Mouse (Mus musculus) forebrain, embryonic 11.5 days (tissue): Measurements from ENCODE around the gene 1600014C23Rik. TPM values are rescaled to one million over a fixed set of nuclear protein-coding genes. Genes with fewer than 3 reads are reported as not detected.

Experiments
- ATAC-seq: fragments of 200-750 bp; cut with Nextera tagmentation; replicated peaks from 2 replicates; pipeline ENCODE4 v1.8.0; 2017; ENCODE audit warnings: moderate TSS enrichment; ENCODE audit not compliant: low FRiP score
- DNase-seq: peaks from one replicate; pipeline ENCODE4 v3.0.0-alpha.2; 2017; ENCODE audit warnings: low spot score
- H3K27ac ChIP-seq: fragments of 300-500 bp; sonication (generic); 2 replicates; pipeline ENCODE4 v1.5.1; 2014; ENCODE audit warnings: low read depth, low read length
- H3K27me3 ChIP-seq: fragments of 300-500 bp; sonication (generic); 2 replicates; pipeline ENCODE4 v1.6.1; 2014; ENCODE audit warnings: mild to moderate bottlenecking, low read length, mixed read lengths; ENCODE audit not compliant: control insufficient read depth, insufficient read depth
- H3K36me3 ChIP-seq: fragments of 300-500 bp; sonication (generic); 2 replicates; pipeline ENCODE4 v1.6.1; 2014; ENCODE audit warnings: mild to moderate bottlenecking, low read length, moderate library complexity, mixed read lengths; ENCODE audit not compliant: control insufficient read depth, insufficient read depth
- H3K4me1 ChIP-seq: fragments of 300-500 bp; sonication (generic); replicated peaks from 2 replicates; pipeline ENCODE4 v1.6.1; 2014; ENCODE audit warnings: low read length, mixed read lengths; ENCODE audit not compliant: control insufficient read depth, insufficient read depth
- H3K4me2 ChIP-seq: fragments of 300-500 bp; sonication (generic); 2 replicates; pipeline ENCODE4 v1.6.1; 2014; ENCODE audit warnings: low read depth, mild to moderate bottlenecking, low read length, moderate library complexity, mixed read lengths; ENCODE audit not compliant: severe bottlenecking
- H3K4me3 ChIP-seq: fragments of 300-500 bp; sonication (generic); 2 replicates; pipeline ENCODE4 v1.5.1; 2014; ENCODE audit warnings: low read depth, low read length
- H3K9ac ChIP-seq: fragments of 300-500 bp; sonication (generic); 2 replicates; pipeline ENCODE4 v1.6.1; 2014; ENCODE audit warnings: low read length
- H3K9me3 ChIP-seq: fragments of 300-500 bp; sonication (generic); 2 replicates; pipeline ENCODE4 v1.6.1; 2016; ENCODE audit warnings: low read length, mixed read lengths; ENCODE audit not compliant: control insufficient read depth
- WGBS: fragments of 180-500 bp; shearing (Covaris S2); extraction: QIAGEN DNeasy Blood & Tissue Kit; methylation state at CpG from one replicate; pipeline ENCODE4 v1.1.7; 2014; 5-methylcytosine and 5-hydroxymethylcytosine counted together
- polyA plus RNA-seq: library from polyadenylated mRNA; unstranded; fragments of >200 nt; fragmentation: Nextera tagmentation; extraction: Ambion mirVana; gene quantifications from 2 replicates; pipeline ENCODE4 v1.2.1, GENCODE M21; 2014

Gene 1600014C23Rik
- polyA plus RNA-seq, 1 experiment from 2014 or later: 0.55 TPM

GRCm38 (mm10) chr17:45698368-45698767 is 35.3 kb downstream of the 1600014C23Rik start:
- H3K4me2 ChIP-seq: no peak overlapping the region
- 94% methylated on average over 6 of the region's 6 CpGs for WGBS

GRCm38 (mm10) chr17:45696981-45697380 is 36.7 kb downstream of the 1600014C23Rik start:
- Histone ChIP-seq H3K4me2 (no peak overlapping the region), H3K36me3 (no peaks in the 10 kb centered on the region), H3K4me1 (no peaks in the 10 kb centered on the region), H3K9me3 (no peaks in the 10 kb centered on the region), H3K27ac (no peak overlapping the region), H3K9ac (no peak overlapping the region), H3K27me3 (no peaks in the 10 kb centered on the region), H3K4me3 (no peak overlapping the region)
- DNase-seq (no peak), ATAC-seq (no peak)
- 93% methylated on average over 9 of the region's 9 CpGs for WGBS

More at GRCm38 (mm10) chr17:45698368-45698767, 35.3 kb downstream of the 1600014C23Rik start:
- ATAC-seq (no peak), DNase-seq (no peak)
- no peak overlapping the region for H3K27ac ChIP-seq
- no peaks in the 10 kb centered on the region for H3K4me1 ChIP-seq
- H3K9ac ChIP-seq: no peak overlapping the region
- H3K27me3 ChIP-seq: no peaks in the 10 kb centered on the region
- no peak overlapping the region for H3K4me3 ChIP-seq
- no peaks in the 10 kb centered on the region for H3K36me3 ChIP-seq
- H3K9me3 ChIP-seq: no peaks in the 10 kb centered on the region

GRCm38 (mm10) chr17:45695227-45696120 is 38.2 kb downstream of the 1600014C23Rik start:
- 80% methylated on average over 23 of the region's 23 CpGs for WGBS
- H3K4me3 ChIP-seq: no peak overlapping the region
- no peak overlapping the region for H3K4me2 ChIP-seq
- DNase-seq (no peak), ATAC-seq (no peak)
- H3K36me3 ChIP-seq: no peaks in the 10 kb centered on the region
- H3K27ac ChIP-seq: no peak overlapping the region
- H3K9ac ChIP-seq: no peak overlapping the region
- no peaks in the 10 kb centered on the region for H3K4me1 ChIP-seq
- no peaks in the 10 kb centered on the region for H3K9me3 ChIP-seq
- no peaks in the 10 kb centered on the region for H3K27me3 ChIP-seq

GRCm38 (mm10) chr17:45693812-45694565 is 39.7 kb downstream of the 1600014C23Rik start:
- ATAC-seq (no peak), DNase-seq (no peak)
- Histone ChIP-seq H3K27ac (no peak overlapping the region), H3K36me3 (no peaks in the 10 kb centered on the region), H3K4me2 (no peak overlapping the region), H3K27me3 (no peaks in the 10 kb centered on the region), H3K4me1 (no peaks in the 10 kb centered on the region), H3K9ac (no peak overlapping the region), H3K4me3 (no peak overlapping the region), H3K9me3 (no peaks in the 10 kb centered on the region)
- 87% methylated on average over 18 of the region's 18 CpGs for WGBS

GRCm38 (mm10) chr17:45692159-45692558 is 41.5 kb downstream of the 1600014C23Rik start:
- no peak overlapping the region for H3K9ac ChIP-seq
- no peaks in the 10 kb centered on the region for H3K27me3 ChIP-seq
- ATAC-seq (no peak), DNase-seq (no peak)
- no peak overlapping the region for H3K4me2 ChIP-seq
- no peak overlapping the region for H3K4me3 ChIP-seq
- 80% methylated on average over 5 of the region's 5 CpGs for WGBS
- no peaks in the 10 kb centered on the region for H3K36me3 ChIP-seq
- no peaks in the 10 kb centered on the region; the same call in 1 of the 2 replicates for H3K4me1 ChIP-seq
- H3K9me3 ChIP-seq: no peaks in the 10 kb centered on the region
- no peak overlapping the region for H3K27ac ChIP-seq

GRCm38 (mm10) chr17:45690044-45690443 is 43.6 kb downstream of the 1600014C23Rik start:
- Histone ChIP-seq H3K36me3 (no peaks in the 10 kb centered on the region), H3K4me2 (no peak overlapping the region), H3K4me1 (peaks cover 6% of the 10 kb centered on the region), H3K9me3 (no peaks in the 10 kb centered on the region), H3K27ac (no peak overlapping the region), H3K27me3 (no peaks in the 10 kb centered on the region), H3K9ac (no peak overlapping the region), H3K4me3 (no peak overlapping the region)
- ATAC-seq (no peak), DNase-seq (no peak)
- WGBS: 86% methylated on average over 4 of the region's 4 CpGs

GRCm38 (mm10) chr17:45689120-45689519 is 44.5 kb downstream of the 1600014C23Rik start:
- no peaks in the 10 kb centered on the region for H3K9me3 ChIP-seq
- no peak overlapping the region for H3K4me3 ChIP-seq
- ATAC-seq (no peak), DNase-seq (no peak)
- H3K4me1 ChIP-seq: peaks cover 13% of the 10 kb centered on the region
- no peaks in the 10 kb centered on the region for H3K27me3 ChIP-seq
- H3K27ac ChIP-seq: no peak overlapping the region
- no peak overlapping the region for H3K9ac ChIP-seq
- H3K36me3 ChIP-seq: no peaks in the 10 kb centered on the region
- WGBS: 93% methylated on average over 9 of the region's 9 CpGs
- H3K4me2 ChIP-seq: no peak overlapping the region

GRCm38 (mm10) chr17:45686716-45687115 is 46.9 kb downstream of the 1600014C23Rik start, which contains the start of gene Tmem63b:
Gene Tmem63b, minus strand, starts transcription at chr17:45686905.
- Histone ChIP-seq H3K9me3 (no peaks in the 10 kb centered on the region), H3K4me3 (peak within 1 kb of the TSS; percentile 56), H3K9ac (peak within 1 kb of the TSS; percentile 84), H3K4me2 (peak within 1 kb of the TSS; percentile 87), H3K27ac (peak within 1 kb of the TSS; percentile 76; the same call in 1 of the 2 replicates), H3K4me1 (peaks cover 13% of the 10 kb centered on the region), H3K36me3 (no peaks in the 10 kb centered on the region; the same call in 1 of the 2 replicates), H3K27me3 (no peaks in the 10 kb centered on the region)
- 9% methylated on average over 12 of the region's 12 CpGs for WGBS
- no peak for ATAC-seq
- DNase-seq: no peak
